Mouse (Mus musculus) neural tube, embryonic 10.5 days (tissue): ENCODE measurements around the gene Mapk11.
A peak's percentile ranks its signal among the peaks of the same experiment; 100 is the strongest.

Experiments used
- DNase-seq: peaks from one replicate; pipeline ENCODE4 v3.0.0-alpha.2; 2017; ENCODE audit warnings: low spot score; ENCODE audit errors: extremely low spot score

Mapk11 gene

DNA sequence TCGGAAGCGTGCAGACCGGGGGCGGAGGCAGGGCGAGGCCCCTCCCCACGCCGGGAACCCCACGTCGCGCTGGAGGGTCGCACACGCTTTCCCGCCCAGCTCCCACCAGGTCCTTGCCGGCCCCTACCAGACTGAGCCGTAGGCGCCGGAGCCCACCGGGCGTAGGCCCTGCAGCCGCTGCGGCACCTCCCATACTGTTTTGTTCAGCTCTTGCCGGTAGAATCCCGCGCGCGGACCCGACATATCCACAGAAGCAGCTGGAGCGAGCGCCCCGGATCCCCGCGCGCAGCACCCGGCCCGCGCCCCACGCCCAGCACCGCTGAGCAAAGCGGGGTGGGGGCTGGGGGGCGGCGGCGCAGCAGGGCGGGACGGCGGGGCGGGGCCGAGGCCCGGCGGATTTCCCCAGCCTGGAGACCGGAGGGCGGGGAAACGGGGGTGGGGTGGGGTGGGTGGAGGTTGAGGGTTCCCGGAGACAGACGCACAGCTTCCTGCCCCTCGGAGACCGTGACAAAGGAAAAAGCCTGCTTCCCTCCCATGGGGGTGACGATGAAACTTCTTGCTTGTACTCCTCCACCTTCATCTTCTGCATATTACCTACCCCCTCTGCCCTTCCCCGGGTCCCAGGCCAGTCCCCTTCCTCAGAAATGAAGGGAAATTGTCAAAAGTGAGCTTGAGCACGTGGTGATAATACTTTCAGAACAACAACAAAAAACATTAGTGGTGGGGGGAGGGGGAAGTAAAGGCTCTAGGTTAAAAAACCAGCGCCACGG lies at the start of gene Mapk11:
Gene Mapk11, minus strand, starts transcription at position 358 of the 770 bp plus-strand sequence.
- DNase-seq = peak; percentile 68

DNA sequence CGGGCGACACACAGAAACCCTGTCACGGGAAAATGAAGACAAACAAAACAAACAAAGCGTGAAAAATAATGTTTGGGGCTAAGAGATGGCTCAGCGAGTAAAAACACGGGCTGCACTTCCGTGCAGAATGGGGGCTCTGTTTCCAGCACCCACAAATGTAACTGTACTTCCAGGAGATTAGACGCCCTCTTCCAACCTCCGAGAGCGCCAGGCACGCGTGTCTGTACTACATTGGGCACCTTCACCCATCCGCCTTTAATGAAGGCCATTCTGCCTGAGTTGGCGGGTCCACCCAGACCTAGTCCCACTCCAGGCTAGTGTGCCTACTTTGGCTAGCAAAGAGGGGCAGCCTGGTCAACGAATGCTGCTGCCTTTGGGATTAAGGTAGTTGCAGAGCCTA lies 47.6 kb upstream of the Mapk11 start:
- no peak for DNase-seq

- peak; percentile 94 for DNase-seq
Measured at GRCm38 (mm10) chr15:89196313-89196706, 46.9 kb upstream of the Mapk11 start, which contains the start of gene Dennd6b. Gene Dennd6b, minus strand, starts transcription at chr15:89196496.

GRCm38 (mm10) chr15:89195690-89196312 lies 46.4 kb upstream of the Mapk11 start:
- peak; percentile 89 for DNase-seq

- DNase-seq = peak; percentile 65
Measured at GRCm38 (mm10) chr15:89195261-89195681, 45.8 kb upstream of the Mapk11 start.

DNA sequence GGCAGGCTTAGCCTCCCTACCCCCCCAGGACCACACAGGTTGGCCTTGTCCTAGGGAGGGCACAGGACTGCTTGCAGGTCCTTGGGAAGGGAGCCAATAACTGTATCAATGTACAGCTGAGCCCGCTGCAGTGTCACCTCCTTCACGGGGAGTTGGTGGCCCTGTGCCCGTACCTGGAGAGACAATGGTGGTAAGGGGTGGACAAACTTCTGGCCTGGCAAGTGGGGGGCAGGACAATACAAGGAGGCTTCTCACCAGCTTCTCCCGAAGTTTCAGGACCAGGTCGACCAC lies 35.5 kb upstream of the Mapk11 start:
- DNase-seq = no peak

DNA sequence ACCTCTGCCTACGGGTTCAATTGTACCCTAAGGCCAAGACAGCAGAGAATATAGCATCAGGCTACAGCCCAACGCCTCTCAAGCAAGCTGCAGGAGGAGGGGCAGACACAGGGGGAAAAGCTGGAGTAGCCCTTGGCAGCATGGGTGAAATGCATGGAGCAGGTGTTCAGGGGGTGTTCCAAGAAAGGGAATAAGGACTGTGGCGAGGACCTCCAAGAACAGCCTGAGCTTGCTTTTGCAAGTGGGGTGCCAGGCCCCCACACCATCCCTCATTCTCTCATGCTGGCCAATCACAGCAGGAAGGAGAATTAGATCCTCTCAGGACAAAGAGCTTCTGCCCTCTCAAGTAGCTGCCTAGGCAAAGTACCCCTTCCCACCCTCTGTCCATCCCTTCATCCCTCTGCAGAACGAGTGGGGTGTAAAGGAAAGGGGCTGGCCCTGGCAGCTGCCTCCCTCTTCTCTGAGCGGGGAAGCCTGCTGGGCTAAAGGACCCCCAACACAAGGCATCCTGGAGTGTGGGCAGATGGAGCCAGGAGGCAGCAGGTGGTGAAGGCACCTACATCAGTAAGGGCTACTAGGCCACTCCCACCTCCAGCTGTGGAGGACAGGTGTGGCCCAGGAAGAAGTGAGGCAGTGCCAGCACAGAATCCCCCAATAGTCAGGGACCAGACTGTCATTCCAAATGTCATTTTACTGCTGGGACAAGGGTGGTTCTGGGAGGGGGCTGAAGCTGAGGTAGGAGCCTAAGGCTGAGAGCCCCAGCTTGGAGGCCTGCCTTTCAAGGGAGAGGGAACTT lies 34.9 kb upstream of the Mapk11 start:
- DNase-seq = no peak

DNA sequence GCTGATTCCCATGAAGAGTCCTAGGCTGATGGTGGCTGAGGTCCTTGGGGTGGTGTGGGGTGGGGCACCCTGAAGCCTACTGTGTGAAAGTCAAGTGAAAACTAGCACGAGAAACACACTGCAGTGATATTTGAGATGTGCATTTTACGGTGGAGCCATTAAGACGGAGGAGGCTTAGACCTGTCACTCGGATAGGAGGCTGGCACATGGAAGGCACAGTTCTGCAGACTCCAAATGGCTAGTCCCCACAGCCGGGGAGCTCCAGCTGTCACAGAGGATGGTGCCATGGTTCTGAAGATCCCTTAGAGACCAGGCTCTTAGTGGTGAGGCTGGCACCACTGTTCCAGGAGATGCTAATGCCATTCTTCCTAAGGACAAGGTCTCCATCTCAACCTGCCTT lies 33.4 kb upstream of the Mapk11 start:
- no peak for DNase-seq

DNA sequence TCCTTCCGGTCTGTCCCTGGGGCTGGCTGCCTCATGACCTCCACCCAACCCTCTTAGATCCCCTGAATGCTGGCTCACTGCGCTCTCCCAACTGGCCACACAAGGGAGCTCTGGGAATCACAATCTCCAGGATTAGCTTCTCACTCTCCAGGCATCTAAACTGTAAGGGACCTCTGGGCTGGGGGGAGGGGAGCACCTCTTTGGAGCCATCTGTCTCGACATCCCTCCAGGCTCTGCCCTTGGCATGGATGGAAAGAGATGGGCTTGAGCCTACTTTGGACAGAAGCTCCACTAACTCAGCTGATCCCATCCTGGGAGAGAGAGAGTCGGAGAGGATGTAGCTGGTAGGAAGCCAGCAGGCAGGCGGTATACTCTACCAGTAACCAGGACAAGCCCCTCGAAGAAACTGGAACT lies 32.9 kb upstream of the Mapk11 start:
- DNase-seq = no peak

- DNase-seq = no peak
Measured at GRCm38 (mm10) chr15:89181561-89182270, 32.3 kb upstream of the Mapk11 start.

DNA sequence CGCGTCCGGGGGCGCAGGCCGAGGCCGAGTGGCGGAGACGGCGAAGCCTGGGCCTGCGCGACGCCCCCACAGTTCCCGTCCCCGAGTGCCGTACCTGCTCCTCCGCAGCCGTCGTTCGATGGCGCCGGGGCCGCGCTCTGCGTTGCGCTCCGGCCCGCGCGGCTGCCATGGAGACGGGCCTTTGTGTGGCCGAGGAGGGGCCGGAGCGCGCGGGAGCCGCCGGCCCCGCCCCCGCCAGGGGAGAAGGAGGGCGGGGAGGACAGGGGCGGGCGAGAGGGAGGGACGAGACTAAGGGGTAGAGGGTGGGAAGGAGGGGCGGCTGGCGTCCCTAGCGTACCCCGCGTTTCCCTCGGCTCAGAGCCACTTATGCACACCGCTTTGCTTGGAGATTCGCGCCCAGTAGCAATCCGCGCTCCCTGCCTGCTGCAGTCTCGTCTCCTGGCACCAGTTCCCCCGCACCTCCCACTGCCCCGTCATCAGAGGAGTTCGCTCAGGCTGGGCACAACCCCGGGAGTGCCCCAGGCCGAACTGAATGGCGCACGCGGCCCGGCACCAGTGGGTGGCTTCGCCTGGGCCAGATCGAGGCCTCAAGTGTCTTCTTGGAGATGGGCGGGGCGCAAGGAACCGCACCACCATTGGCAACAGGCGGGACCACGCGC lies 31.3 kb upstream of the Mapk11 start, which contains the start of gene Plxnb2:
Gene Plxnb2, minus strand, starts transcription at position 218 of the 659 bp plus-strand sequence.
- DNase-seq = peak; percentile 86

DNA sequence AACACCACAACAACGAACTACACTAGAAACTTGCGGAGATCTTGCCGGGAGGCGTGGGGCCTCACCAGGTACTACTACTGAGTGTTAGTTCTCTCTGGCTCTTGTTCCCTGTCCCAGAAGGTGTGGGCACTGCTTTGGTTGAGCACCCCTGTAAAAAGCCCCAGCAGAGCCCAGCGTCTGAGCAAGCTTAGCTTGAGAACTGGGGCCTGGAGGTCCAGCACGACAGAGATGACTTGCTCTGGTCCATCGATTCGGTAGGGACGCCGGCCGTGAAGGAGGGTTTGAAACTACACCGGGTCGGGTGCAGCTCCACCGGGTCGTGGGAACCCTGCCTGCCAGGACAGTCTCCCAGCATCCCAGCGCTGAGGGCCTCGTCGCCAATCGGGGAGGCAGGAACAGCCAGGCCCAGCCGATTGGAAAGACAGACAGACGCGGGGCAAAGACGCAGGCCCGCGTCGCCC lies 30.7 kb upstream of the Mapk11 start:
- no peak for DNase-seq

DNA sequence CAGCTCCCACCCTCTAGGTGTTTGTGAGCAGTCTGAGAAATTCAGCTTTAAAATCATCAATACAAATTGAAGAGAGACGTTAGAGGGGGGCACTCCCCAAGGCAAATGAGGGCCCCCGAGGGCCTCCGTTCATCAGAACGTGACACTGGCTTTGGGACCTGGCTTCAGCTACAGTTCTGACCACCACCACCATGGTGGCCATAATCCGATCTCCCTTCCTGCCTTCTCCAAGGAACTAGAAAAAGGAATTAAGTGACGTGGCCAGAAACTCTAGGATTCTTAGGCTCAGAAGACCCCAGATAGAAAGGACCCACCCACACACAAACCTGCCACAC lies 30.2 kb upstream of the Mapk11 start:
- DNase-seq = no peak

DNA sequence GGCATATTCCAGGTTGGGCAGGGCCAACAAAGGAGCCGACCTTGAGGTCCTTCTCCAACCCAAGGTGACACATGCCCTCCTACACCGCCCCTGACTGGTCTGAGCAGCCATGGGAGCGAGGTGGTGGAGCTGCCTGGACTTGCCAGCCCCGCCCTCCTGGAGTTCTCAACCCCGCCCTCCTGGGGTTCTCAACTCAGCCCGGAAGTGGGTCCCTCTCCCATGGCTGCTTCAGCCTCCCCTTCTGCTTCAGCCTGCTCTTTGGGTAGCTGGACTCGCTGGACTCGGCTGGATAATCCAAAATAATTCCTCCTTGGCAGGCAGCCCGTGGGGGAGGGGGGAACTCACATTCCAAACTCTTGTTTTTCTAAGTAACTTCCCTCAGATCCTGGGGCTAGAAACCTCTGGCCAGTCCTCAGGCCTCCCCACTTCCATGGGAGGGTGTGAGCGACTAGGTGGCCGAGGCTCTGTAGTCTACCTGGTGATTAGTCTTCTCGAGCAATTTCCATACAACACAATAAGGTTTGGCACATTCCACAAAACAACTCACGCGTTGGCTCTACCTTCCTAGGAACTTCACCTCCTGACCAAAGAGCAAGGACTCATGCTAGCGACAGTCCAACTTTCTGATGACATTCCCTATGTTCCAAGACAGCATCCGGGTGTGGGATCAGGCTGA lies 29.7 kb upstream of the Mapk11 start:
- peak; percentile 53 for DNase-seq

DNA sequence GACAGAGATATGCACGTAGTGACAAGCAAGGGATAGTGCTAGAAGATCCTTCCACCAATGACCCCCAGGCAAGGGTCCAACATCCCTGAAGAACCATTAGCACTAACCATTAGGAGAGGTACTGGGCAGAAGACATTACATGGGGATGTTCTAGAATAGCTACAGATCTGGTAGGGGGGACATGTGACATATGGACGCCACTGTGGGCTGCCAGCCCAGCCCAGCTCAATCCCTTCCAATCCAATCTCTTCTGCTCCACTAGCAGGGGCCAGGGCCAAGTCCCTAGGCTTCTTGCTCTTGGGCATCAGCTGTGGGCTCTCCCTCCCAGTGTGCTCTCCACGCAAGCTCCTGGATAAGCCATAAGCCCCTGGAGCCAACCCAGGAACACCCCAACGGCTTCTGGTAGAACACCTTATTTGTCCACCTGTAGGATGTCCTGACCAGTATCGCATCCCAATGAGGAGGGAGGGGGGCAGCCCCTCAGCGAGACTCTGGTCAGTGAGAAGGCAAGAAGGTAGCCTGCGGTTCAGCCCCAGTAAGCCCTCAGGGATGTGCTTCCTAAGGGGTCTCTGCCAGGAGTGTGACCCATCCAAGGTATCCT lies 28.9 kb upstream of the Mapk11 start:
- no peak for DNase-seq

GRCm38 (mm10) chr15:89177576-89178259 lies 28.3 kb upstream of the Mapk11 start:
- no peak for DNase-seq

DNA sequence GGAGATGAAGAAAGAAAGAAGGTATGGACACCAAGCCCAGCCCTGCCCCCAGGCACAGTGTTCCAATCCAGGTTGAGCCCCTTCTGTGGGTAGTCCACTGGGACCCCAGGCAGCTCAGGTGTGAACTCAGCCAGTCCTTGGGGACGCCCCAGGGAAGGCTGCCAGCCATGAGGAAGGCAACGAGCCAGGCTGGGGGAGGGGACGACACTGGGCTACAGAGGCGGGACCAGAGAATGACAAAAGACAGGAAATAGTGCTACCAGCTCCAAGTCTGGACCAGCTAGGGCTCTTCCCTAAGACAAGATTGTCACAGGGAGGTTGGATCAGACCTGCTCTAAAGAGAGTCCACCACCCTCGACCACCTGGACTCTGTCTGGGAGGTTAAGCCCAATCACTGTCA lies 27.7 kb upstream of the Mapk11 start:
- DNase-seq = no peak

DNA sequence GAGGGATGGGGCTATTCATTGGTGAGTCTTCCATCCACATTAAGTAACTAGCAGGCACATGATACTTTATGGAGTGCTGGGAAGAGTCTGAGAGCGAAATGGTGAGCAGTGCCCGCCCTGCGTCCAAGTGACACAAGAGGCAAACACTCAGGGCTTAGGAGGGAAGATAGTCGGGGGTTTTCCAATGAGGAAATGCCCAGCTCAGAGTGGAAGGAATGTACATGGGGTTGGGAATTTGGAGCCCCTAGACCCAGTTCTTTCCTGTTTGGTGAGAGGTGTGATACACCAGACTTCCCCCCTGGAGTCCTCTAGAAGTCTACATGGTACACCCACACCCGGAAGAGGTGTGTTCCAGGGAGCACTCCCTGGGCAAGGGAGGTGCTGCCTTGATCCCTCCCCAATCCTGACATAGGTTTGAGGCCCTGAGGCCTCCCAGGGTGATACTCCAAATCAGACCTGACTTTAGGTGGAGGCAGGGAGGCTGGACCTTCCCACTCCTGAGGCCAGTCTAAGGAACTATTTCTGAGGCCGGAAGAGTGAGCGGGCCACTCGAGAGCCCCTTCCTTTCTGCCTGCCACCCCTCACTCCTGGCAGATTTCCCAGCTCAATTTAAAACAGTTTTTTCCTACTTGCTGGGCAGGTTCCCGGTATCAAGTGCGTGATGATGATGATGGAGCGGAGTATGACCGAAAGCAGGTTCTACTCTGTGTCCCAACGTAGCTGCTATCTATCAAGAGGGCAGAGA lies 26.2 kb upstream of the Mapk11 start:
- DNase-seq = no peak

GRCm38 (mm10) chr15:89174889-89175339 lies 25.5 kb upstream of the Mapk11 start:
- no peak for DNase-seq
